Mouse (Mus musculus): ENCODE measurements around the gene Tcf7l2. TPM values are rescaled to one million over a fixed set of nuclear protein-coding genes. Genes with fewer than 3 reads are reported as not detected.

Gene Tcf7l2
- polyA plus RNA-seq, 1 experiment from 2014 or later = 48.9 TPM

DNA sequence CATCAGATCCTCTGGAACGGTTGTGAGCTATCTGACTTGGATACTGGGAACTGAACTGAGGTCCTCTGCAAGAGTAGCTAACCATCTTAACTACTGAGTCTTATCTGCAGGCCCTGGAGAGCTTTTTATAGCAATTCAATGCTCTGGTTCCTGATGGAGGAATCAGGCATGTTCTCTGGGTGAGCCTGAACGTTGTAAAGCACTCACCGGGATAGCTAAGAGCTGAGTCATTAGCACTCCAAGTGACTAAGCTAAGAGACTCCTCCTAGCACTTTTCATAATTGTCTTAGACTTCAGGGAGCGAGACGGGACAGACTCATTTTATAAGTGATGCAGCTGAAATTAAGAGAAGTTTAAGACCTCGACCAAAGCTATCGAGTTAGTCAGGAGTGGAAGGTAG lies 53.7 kb downstream of the Tcf7l2 start:
- Histone ChIP-seq H3K9ac (ENCODE audit: low read depth, low read length) (no peak overlapping the region), H3K36me3 (ENCODE audit: control insufficient read depth, insufficient read depth, low read length) (no peaks in the 10 kb centered on the region), H3K27ac (ENCODE audit: low read depth, low read length) (no peak overlapping the region), H3K4me3 (ENCODE audit: low read depth, low read length) (no peak overlapping the region), H3K4me2 (no peak overlapping the region), H3K27me3 (replicated peaks; ENCODE audit: control insufficient read depth, insufficient read depth, low read length) (no peaks in the 10 kb centered on the region), H3K4me1 (replicated peaks; ENCODE audit: control insufficient read depth, insufficient read depth, low read length) (peaks cover 2% of the 10 kb centered on the region; the same call in 1 of the 2 replicates), H3K9me3 (ENCODE audit: control insufficient read depth, low read length) (no peaks in the 10 kb centered on the region)
- WGBS = 80% methylated on average over 7 of the region's 7 CpGs
- DNase-seq (ENCODE audit: low spot score) (no peak), ATAC-seq (replicated peaks; ENCODE audit: low FRiP score) (no peak)

DNA sequence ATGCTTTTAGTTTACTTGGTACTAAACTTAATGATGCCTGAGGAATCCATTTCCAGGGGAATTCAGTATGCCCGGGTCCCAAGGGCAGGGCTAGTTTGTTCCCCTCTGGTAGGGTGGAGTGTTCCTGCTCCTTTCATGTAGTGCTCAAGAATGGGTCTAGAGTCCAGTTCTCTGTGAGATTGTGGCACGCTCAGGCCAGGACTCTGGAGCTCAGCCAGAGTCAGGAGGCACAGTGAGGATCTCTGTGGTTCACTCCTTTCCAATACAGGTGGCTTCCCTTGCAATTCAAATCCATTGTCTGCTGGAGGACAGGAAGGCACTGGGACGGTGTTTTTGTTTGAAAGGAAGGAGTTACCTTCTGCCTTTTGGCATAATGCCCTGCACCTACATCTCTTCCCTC lies 56.2 kb downstream of the Tcf7l2 start:
- Histone ChIP-seq H3K4me2 (no peak overlapping the region), H3K36me3 (ENCODE audit: control insufficient read depth, insufficient read depth, low read length) (no peaks in the 10 kb centered on the region), H3K9me3 (ENCODE audit: control insufficient read depth, low read length) (no peaks in the 10 kb centered on the region), H3K9ac (ENCODE audit: low read depth, low read length) (no peak overlapping the region), H3K4me1 (replicated peaks; ENCODE audit: control insufficient read depth, insufficient read depth, low read length) (no peaks in the 10 kb centered on the region), H3K27me3 (replicated peaks; ENCODE audit: control insufficient read depth, insufficient read depth, low read length) (no peaks in the 10 kb centered on the region), H3K27ac (ENCODE audit: low read depth, low read length) (no peak overlapping the region), H3K4me3 (ENCODE audit: low read depth, low read length) (no peak overlapping the region)
- no peak for ATAC-seq (replicated peaks; ENCODE audit: low FRiP score)
- DNase-seq (ENCODE audit: low spot score) = no peak
- 70% methylated on average over 3 of the region's 3 CpGs for WGBS

DNA sequence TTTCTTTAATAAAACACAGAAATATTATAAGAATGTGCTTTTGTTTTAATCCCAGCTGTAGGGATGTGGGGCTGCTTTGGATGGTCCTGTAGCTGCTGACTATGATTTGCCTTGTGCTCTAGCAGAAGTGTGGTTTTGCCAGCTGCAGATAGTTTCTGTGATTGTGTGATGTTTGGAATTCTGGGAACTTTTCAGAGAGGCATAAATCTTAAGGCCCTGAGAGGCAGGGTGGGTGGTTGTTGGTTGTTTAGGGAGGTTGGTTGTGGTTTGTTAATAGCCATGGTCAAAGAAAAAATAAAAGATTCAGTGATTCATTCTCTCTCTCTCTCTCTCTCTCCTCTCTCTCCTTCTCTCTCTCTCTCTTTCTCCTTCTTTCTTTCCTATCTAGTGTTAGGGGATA lies 57.8 kb downstream of the Tcf7l2 start:
- Histone ChIP-seq H3K36me3 (ENCODE audit: control insufficient read depth, insufficient read depth, low read length) (no peaks in the 10 kb centered on the region), H3K4me2 (no peak overlapping the region), H3K4me1 (replicated peaks; ENCODE audit: control insufficient read depth, insufficient read depth, low read length) (no peaks in the 10 kb centered on the region), H3K27me3 (replicated peaks; ENCODE audit: control insufficient read depth, insufficient read depth, low read length) (no peaks in the 10 kb centered on the region), H3K4me3 (ENCODE audit: low read depth, low read length) (no peak overlapping the region), H3K9ac (ENCODE audit: low read depth, low read length) (no peak overlapping the region), H3K9me3 (ENCODE audit: control insufficient read depth, low read length) (no peaks in the 10 kb centered on the region), H3K27ac (ENCODE audit: low read depth, low read length) (no peak overlapping the region)
- DNase-seq (ENCODE audit: low spot score) (no peak), ATAC-seq (replicated peaks; ENCODE audit: low FRiP score) (no peak)

DNA sequence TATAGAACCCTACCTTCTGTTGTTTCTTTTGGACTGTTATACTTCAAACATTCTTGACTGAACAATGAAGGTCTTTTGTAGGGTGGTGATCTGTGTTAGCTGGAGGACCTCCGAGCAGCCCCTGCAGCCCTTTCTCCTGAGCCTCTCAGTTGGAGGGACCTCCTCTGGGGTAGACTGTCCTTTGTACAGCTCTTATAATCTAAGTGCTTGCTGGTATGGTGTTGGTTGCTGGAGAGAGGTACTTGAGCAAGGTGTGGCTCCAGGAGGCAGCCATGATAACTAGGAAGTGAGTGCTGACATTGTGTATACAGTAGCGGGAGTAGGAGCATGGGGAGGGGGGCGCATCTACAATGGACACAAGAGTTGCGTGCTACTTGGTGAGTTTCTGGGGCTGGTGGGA lies 58.4 kb downstream of the Tcf7l2 start:
- Histone ChIP-seq H3K9ac (ENCODE audit: low read depth, low read length) (no peak overlapping the region), H3K27me3 (replicated peaks; ENCODE audit: control insufficient read depth, insufficient read depth, low read length) (no peaks in the 10 kb centered on the region), H3K4me1 (replicated peaks; ENCODE audit: control insufficient read depth, insufficient read depth, low read length) (no peaks in the 10 kb centered on the region), H3K4me2 (no peak overlapping the region), H3K9me3 (ENCODE audit: control insufficient read depth, low read length) (no peaks in the 10 kb centered on the region), H3K36me3 (ENCODE audit: control insufficient read depth, insufficient read depth, low read length) (no peaks in the 10 kb centered on the region), H3K27ac (ENCODE audit: low read depth, low read length) (no peak overlapping the region), H3K4me3 (ENCODE audit: low read depth, low read length) (no peak overlapping the region)
- no peak for DNase-seq (ENCODE audit: low spot score)
- 89% methylated on average over 4 of the region's 4 CpGs for WGBS
- ATAC-seq (replicated peaks; ENCODE audit: low FRiP score) = no peak

- ATAC-seq (replicated peaks; ENCODE audit: low FRiP score) (no peak), DNase-seq (ENCODE audit: low spot score) (no peak)
- no peaks in the 10 kb centered on the region for H3K27me3 ChIP-seq (replicated peaks; ENCODE audit: control insufficient read depth, insufficient read depth, low read length)
- 38% methylated on average over 1 of the region's 1 CpGs for WGBS
- no peak overlapping the region for H3K4me3 ChIP-seq (ENCODE audit: low read depth, low read length)
- H3K36me3 ChIP-seq (ENCODE audit: control insufficient read depth, insufficient read depth, low read length) = no peaks in the 10 kb centered on the region
- no peaks in the 10 kb centered on the region for H3K9me3 ChIP-seq (ENCODE audit: control insufficient read depth, low read length)
- no peak overlapping the region for H3K27ac ChIP-seq (ENCODE audit: low read depth, low read length)
- H3K4me2 ChIP-seq = no peak overlapping the region
- no peak overlapping the region for H3K9ac ChIP-seq (ENCODE audit: low read depth, low read length)
- H3K4me1 ChIP-seq (replicated peaks; ENCODE audit: control insufficient read depth, insufficient read depth, low read length) = peaks cover 14% of the 10 kb centered on the region
Observed at GRCm38 (mm10) chr19:55803121-55803520, 61.5 kb downstream of the Tcf7l2 start.

DNA sequence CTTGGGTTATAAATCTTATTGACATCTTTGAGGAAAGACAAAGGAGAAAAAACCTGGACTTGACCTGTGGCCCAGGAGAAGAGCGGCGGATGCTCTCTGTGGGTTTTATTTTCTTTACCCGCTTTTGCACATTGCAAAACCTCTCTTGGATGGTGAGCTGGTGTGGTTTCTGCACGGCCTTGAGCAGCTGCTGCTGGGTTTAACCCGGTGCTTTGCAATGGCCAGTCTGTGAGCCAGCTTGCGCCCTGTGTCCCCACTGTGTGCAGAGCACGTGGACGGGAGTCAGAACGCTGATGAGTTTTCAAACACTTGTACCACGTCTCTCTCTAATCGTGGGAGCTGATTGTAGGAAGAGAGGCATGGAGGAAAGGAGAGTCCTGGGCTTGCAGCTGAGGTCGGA lies 62.2 kb downstream of the Tcf7l2 start:
- Histone ChIP-seq H3K36me3 (ENCODE audit: control insufficient read depth, insufficient read depth, low read length) (no peaks in the 10 kb centered on the region), H3K27ac (ENCODE audit: low read depth, low read length) (no peak overlapping the region), H3K4me2 (no peak overlapping the region), H3K9ac (ENCODE audit: low read depth, low read length) (no peak overlapping the region), H3K27me3 (replicated peaks; ENCODE audit: control insufficient read depth, insufficient read depth, low read length) (no peaks in the 10 kb centered on the region), H3K4me3 (ENCODE audit: low read depth, low read length) (no peak overlapping the region), H3K4me1 (replicated peaks; ENCODE audit: control insufficient read depth, insufficient read depth, low read length) (peaks cover 14% of the 10 kb centered on the region), H3K9me3 (ENCODE audit: control insufficient read depth, low read length) (no peaks in the 10 kb centered on the region)
- DNase-seq (ENCODE audit: low spot score) = no peak
- 76% methylated on average over 12 of the region's 12 CpGs for WGBS
- ATAC-seq (replicated peaks; ENCODE audit: low FRiP score) = no peak

GRCm38 (mm10) chr19:55804795-55805194 lies 63.2 kb downstream of the Tcf7l2 start:
- H3K9me3 ChIP-seq (ENCODE audit: control insufficient read depth, low read length) = no peaks in the 10 kb centered on the region
- no peak overlapping the region for H3K4me3 ChIP-seq (ENCODE audit: low read depth, low read length)
- H3K4me2 ChIP-seq = no peak overlapping the region
- H3K36me3 ChIP-seq (ENCODE audit: control insufficient read depth, insufficient read depth, low read length) = no peaks in the 10 kb centered on the region
- peaks cover 14% of the 10 kb centered on the region for H3K4me1 ChIP-seq (replicated peaks; ENCODE audit: control insufficient read depth, insufficient read depth, low read length)
- ATAC-seq (replicated peaks; ENCODE audit: low FRiP score) (no peak), DNase-seq (ENCODE audit: low spot score) (no peak)
- WGBS = 81% methylated on average over 7 of the region's 7 CpGs
- H3K9ac ChIP-seq (ENCODE audit: low read depth, low read length) = no peak overlapping the region
- no peaks in the 10 kb centered on the region for H3K27me3 ChIP-seq (replicated peaks; ENCODE audit: control insufficient read depth, insufficient read depth, low read length)
- H3K27ac ChIP-seq (ENCODE audit: low read depth, low read length) = no peak overlapping the region

DNA sequence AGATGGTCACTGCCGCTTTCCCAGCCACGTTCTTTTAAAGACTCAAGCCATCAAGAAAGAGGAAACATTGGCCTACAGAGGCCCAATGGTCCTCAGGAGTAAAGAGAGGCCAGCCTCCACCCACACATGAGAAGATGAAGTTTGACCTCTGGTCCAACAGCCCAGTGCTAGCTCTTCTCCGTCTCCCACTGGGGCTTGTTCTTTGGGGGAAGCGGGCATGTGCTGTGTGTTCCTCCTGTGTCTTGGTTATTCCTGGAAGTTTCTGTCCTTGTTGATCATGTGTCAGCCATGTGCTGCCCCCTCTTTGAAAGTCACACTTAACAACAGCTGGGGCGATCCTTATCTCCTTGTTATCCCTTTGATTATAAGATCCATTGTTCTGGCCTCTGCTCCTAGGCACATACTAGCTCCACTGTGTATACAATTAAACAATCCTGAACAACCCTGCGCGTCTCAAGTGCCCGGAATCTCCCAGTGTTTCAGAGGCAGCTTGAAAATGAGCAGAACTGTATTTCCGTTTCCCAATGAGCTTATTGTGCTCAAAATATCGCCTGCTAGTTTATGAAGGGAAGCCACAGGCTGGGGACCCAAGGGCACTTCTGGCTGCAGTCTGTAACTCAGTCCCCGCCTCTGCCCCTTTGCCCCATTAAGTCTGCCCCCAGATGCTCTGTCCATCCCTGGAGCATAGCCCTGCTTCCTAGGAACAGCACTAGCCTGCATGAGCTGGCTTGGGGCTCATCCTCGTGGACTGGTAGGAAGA lies 65.0 kb downstream of the Tcf7l2 start:
- no peak overlapping the region for H3K4me3 ChIP-seq (ENCODE audit: low read depth, low read length)
- H3K27ac ChIP-seq (ENCODE audit: low read depth, low read length) = no peak overlapping the region
- H3K4me1 ChIP-seq (replicated peaks; ENCODE audit: control insufficient read depth, insufficient read depth, low read length) = peaks cover 14% of the 10 kb centered on the region
- no peak overlapping the region for H3K9ac ChIP-seq (ENCODE audit: low read depth, low read length)
- H3K4me2 ChIP-seq = no peak overlapping the region
- no peaks in the 10 kb centered on the region for H3K36me3 ChIP-seq (ENCODE audit: control insufficient read depth, insufficient read depth, low read length)
- H3K9me3 ChIP-seq (ENCODE audit: control insufficient read depth, low read length) = no peaks in the 10 kb centered on the region
- WGBS = 56% methylated on average over 12 of the region's 12 CpGs
- DNase-seq (ENCODE audit: low spot score) = no peak
- ATAC-seq (replicated peaks; ENCODE audit: low FRiP score) = no peak
- H3K27me3 ChIP-seq (replicated peaks; ENCODE audit: control insufficient read depth, insufficient read depth, low read length) = no peaks in the 10 kb centered on the region

Data from liver, embryonic 11.5 days (tissue).